Mouse (Mus musculus) kidney, postnatal 25 days (tissue): Measurements from ENCODE around the gene Smc6.

Source experiments
- DNase-seq, 2 experiments: peaks; one replicate each; pipeline ENCODE4 v3.0.0; 2021; ENCODE audit warnings: mixed read lengths in 2 of 2

Gene Smc6

GRCm38 (mm10) chr12:11265382-11266281 is at the start of gene Smc6, which contains the start of gene Gen1:
TSS of gene Smc6 (plus strand) at chr12:11265886.
TSS of gene Gen1 (minus strand) at chr12:11265801.
- peak; percentile 96 to 98 for DNase-seq

DNA sequence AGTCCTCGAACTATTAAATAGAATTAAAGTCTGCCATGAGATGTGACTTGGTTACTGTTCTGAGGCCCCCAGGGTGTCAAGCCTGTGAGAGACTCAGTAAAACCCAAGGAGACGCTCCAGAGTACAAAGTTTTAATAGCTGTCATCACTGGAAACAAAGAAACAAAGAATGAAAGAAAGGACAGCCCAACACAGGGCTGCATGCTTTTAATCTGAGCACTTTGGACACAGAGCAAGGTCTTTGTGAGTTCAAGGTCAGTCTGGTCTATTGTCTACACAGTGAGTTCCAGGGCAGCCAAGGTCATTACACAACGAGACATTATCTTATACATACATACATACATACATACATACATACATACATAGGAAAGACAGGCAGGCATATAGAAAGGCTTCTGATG is 49.2 kb upstream of the Smc6 start:
- no peak for DNase-seq

- no peak for DNase-seq
Observed at GRCm38 (mm10) chr12:11217726-11218250, 47.9 kb upstream of the Smc6 start.

DNA sequence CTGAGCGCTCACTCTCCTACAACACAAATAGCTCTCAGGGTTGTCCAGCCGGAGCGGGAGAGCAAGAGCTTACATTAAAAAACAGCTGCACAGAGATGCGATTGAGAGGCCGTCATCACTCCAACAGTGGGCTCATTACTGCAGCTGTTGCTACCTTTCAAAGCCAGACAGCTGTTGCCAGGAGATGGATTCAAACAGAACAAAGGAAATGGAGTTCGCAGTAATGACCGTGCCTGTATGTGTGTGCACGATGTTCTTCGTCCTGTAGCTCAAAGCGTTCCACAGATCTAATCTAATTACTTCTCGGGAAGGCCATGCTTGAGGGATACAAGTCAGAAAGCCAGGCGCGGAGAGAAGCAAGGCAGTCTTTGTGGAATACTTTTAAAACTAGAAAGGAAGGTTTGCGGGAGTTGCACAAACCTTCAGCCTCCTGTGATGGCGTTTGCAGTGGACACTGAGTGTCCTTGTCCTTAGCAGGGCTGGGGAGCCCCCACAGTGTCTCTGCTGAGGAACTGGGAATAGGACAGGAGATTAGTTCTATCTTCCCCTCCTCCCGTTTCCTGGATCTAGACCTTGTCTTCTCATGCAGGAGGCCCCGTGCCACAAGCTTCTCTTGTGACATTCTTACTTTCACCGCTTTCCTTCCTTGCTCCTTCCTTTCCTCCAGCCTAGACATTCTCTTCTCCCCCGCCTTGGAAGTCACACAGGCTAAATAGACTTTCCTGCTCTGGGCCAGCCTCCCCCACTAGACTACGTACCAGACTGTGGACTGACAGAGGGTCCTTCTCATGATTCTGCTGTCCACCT is 44.0 kb upstream of the Smc6 start:
- peak in 1 of 2 experiments; percentile 39 for DNase-seq

GRCm38 (mm10) chr12:11222566-11222965 is 43.1 kb upstream of the Smc6 start:
- no peak for DNase-seq

DNA sequence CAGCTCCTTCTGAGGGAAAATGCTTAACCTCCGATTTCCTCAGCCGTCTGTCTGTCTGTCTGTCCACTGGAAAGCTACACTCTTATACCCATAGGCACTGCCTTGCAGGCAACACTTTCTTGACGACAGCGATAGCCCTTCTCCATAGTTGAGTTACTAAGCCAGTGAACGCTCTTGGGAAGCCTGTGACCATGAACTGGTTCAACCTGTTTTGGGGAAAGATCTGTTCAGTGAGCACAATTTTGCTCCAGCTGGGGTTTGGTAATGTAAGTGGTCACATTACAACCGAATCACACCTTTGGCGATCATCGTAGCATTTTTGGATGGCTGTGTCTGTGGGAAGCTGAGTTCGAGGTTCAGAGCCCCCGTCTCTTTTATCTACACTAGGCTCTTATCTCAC is 42.6 kb upstream of the Smc6 start:
- DNase-seq = peak in 1 of 2 experiments; percentile 33

GRCm38 (mm10) chr12:11224722-11225121 is 41.0 kb upstream of the Smc6 start:
- DNase-seq = no peak

- DNase-seq = no peak
Observed at GRCm38 (mm10) chr12:11226123-11226522, 39.6 kb upstream of the Smc6 start.

- peak; percentile 2 to 34 for DNase-seq
Observed at GRCm38 (mm10) chr12:11226529-11227268, 39.0 kb upstream of the Smc6 start.

GRCm38 (mm10) chr12:11230267-11230666 is 35.4 kb upstream of the Smc6 start:
- DNase-seq = no peak

GRCm38 (mm10) chr12:11235996-11236395 is 29.7 kb upstream of the Smc6 start:
- DNase-seq = no peak

GRCm38 (mm10) chr12:11247460-11247859 is 18.2 kb upstream of the Smc6 start:
- no peak for DNase-seq

GRCm38 (mm10) chr12:11250322-11250721 is 15.4 kb upstream of the Smc6 start:
- DNase-seq = no peak

GRCm38 (mm10) chr12:11264895-11265294 is 791 bp upstream of the Smc6 start:
- DNase-seq = no peak

DNA sequence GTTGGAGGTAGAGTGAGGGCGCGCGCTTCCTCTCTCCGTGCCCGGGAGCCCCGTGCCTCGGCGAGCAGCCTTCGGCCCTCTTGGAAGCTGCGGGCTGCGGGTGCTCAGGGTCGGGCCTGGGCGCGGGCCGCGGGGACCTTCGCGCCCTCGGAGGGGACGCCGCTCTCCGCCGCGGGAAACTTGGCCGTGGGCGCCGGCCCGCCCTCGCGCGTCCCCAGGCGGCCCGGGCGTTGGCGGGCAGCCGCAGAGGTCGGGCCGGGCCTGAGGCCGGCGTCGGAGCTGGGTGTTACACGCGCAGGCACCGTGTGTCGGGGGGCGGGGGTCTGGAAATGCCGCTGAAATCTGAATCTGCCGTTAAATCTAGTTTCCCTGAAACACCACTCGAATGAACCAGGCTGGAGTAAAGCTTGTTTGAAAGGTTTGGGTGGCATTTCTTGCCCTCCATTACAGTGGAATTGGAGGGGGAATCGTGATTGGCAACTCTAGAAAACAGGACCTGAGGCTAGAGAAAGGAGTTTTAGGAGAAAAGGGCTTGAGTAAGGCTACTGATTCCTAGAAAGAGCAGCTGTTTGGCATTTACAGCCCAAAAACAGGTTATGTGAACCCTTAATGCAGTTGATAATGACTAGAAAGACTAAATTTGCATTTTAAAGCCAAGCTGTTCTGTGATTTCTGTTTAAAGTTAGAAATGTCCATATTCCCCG is 748 bp downstream of the Smc6 start:
- DNase-seq = peak in 1 of 2 experiments; percentile 50

GRCm38 (mm10) chr12:11267030-11267429 is 1.3 kb downstream of the Smc6 start:
- peak; percentile 9 to 34 for DNase-seq

DNA sequence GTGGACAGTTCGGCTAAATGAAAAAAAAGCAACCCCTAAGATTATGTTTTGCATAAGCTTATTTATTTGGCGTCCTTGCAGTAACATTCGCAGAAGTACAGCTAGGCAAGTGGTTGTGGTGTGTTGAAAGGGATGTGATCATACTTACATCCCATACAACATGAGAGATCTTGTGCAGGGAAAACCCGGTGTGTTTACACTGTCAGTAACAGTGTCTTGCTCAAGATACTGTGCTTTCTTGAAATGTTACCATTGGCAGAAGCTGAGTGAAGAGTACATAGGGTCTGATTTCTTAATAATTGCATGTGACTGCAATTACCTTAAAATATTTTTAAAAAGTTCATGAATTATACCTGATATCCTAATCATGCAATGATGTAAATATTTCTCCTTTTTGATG is 6.9 kb downstream of the Smc6 start:
- DNase-seq = no peak

- DNase-seq = no peak
Observed at GRCm38 (mm10) chr12:11273185-11273584, 7.5 kb downstream of the Smc6 start.

GRCm38 (mm10) chr12:11276632-11277031 is 10.9 kb downstream of the Smc6 start:
- DNase-seq = no peak

GRCm38 (mm10) chr12:11277207-11277606 is 11.5 kb downstream of the Smc6 start:
- no peak for DNase-seq

GRCm38 (mm10) chr12:11279886-11280285 is 14.2 kb downstream of the Smc6 start:
- DNase-seq = no peak

- no peak for DNase-seq
Observed at GRCm38 (mm10) chr12:11281584-11281983, 15.9 kb downstream of the Smc6 start.
